Mouse (Mus musculus) forebrain, embryonic 13.5 days (tissue): ENCODE measurements around the gene Vmn1r217. TPM values are rescaled to one million over a fixed set of nuclear protein-coding genes. Genes with fewer than 3 reads are reported as not detected.

Experiments
- polyA plus RNA-seq: library from polyadenylated mRNA; unstranded; fragments of >200 nt; fragmentation: Nextera tagmentation; extraction: Ambion mirVana; gene quantifications from 2 replicates; pipeline ENCODE4 v1.2.1, GENCODE M21; 2015

Vmn1r217 gene
- polyA plus RNA-seq, 1 experiment from 2014 or later, result not detected

Other genes with a start within 250 kb of the Vmn1r217 start
- gene Vmn1r212, start 234.0 kb downstream of the Vmn1r217 start, polyA plus RNA-seq, result not detected in 2 replicates
- not detected in 2 replicates for gene Vmn1r213, start 110.6 kb downstream of the Vmn1r217 start, polyA plus RNA-seq
- gene Vmn1r214, start 87.8 kb downstream of the Vmn1r217 start, polyA plus RNA-seq, result not detected in 2 replicates
- gene Vmn1r215, start 50.2 kb downstream of the Vmn1r217 start, polyA plus RNA-seq, result not detected in 2 replicates
- gene Vmn1r218, start 14.9 kb upstream of the Vmn1r217 start, polyA plus RNA-seq, result not detected in 2 replicates
- gene Vmn1r219, start 41.1 kb upstream of the Vmn1r217 start, polyA plus RNA-seq, result not detected in 2 replicates
- gene Vmn1r220, start 69.7 kb upstream of the Vmn1r217 start, polyA plus RNA-seq, result not detected in 2 replicates
- gene Vmn1r221, start 95.9 kb upstream of the Vmn1r217 start, polyA plus RNA-seq, result not detected in 2 replicates
- gene Vmn1r222, start 117.7 kb upstream of the Vmn1r217 start, polyA plus RNA-seq, result not detected in 2 replicates
- not detected in 2 replicates for gene Vmn1r223, start 128.9 kb upstream of the Vmn1r217 start, polyA plus RNA-seq